Mouse (Mus musculus): Measurements from ENCODE around the gene Nkrf. TPM values are rescaled to one million over a fixed set of nuclear protein-coding genes. Genes with fewer than 3 reads are reported as not detected.
A peak's percentile ranks its signal among the peaks of the same experiment; 100 is the strongest.

Nkrf gene
- polyA plus RNA-seq (2011; ENCODE audit: insufficient read length, low read depth, missing spikeins) = 6.6 and 8.0 TPM in 2 replicates

DNA sequence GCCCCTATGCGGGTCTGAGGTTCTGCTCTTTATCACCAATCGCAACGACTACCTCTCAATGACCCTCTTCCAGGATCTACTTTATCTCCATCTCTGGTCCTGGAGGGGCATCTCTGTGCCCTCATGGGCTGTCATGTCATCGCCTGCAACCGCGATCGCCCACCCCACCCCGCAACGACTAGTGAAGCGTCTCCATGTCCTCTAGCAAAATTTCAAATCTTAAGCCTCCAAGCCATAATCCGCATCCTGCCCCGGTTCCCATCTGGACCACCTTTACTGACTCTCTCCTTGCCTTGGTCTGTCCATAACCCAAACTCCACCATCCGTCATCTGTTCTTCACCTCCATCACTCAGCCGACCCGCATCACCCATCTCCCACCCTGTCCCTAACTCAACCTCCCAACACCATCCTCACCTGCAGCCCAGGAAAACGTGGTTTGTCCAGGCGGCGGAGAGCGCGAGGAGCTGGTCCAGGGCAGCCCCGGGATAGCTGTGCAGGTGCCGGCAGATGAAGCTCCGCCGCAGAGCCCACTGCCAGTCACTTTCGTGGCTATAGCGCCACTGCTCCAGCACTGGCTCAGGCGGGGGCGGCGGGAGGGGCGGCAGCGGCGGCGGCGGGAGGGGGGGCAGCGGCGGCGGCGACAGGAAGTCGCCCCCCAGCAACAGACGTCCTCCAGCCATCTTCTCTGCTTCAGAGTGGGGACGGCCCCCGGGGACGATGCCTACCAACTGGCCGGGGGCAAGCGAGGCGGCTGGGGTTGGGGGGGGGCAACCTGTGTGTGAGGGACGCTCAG is at the start of gene Nkrf:
TSS of gene Nkrf (minus strand) at position 579 of the 794 bp plus-strand sequence.
- H3K4me3 ChIP-seq (ENCODE audit: insufficient read depth, low read length) = peak within 1 kb of the TSS; percentile 83
- peak within 1 kb of the TSS; percentile 57; the same call in 1 of the 2 replicates for H3K27ac ChIP-seq (ENCODE audit: insufficient read depth, low read length)
- TF ChIP-seq POLR2A (IDR thresholded peaks at IDR 0.05; ENCODE audit: low read depth, low read length) (peak; percentile 22; the same call in 1 of the 2 replicates), CTCF (IDR thresholded peaks at IDR 0.05; ENCODE audit: borderline replicate concordance, insufficient read depth, low read length) (no peak)
- no peaks in the 10 kb centered on the region for H3K4me1 ChIP-seq (ENCODE audit: control insufficient read depth, insufficient read depth, low read length)

DNA sequence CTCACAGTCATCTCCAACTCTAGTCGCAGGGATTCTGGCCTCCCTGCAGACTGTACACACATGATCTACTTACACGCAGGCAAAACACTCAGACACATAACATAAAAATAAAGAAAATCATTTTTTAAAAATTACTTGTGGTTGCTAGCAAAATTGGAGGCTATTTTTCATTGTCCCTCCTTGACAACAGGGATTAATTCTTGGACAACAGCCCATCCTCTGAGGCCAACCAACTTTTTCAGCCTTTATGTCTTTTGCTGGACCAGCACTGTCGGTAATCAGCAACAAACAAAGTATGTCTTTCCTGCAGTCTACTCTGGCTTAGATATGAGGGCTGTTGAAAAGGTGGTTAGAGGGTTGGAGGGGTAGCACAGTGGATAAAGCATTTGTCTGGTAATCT is 38.4 kb upstream of the Nkrf start:
- H3K4me1 ChIP-seq (ENCODE audit: control insufficient read depth, insufficient read depth, low read length) = peaks cover 3% of the 10 kb centered on the region; the same call in 1 of the 2 replicates
- no peak overlapping the region for H3K27ac ChIP-seq (ENCODE audit: insufficient read depth, low read length)
- TF ChIP-seq CTCF (IDR thresholded peaks at IDR 0.05; ENCODE audit: borderline replicate concordance, insufficient read depth, low read length) (no peak), POLR2A (IDR thresholded peaks at IDR 0.05; ENCODE audit: low read depth, low read length) (no peak)
- no peak overlapping the region for H3K4me3 ChIP-seq (ENCODE audit: insufficient read depth, low read length)

DNA sequence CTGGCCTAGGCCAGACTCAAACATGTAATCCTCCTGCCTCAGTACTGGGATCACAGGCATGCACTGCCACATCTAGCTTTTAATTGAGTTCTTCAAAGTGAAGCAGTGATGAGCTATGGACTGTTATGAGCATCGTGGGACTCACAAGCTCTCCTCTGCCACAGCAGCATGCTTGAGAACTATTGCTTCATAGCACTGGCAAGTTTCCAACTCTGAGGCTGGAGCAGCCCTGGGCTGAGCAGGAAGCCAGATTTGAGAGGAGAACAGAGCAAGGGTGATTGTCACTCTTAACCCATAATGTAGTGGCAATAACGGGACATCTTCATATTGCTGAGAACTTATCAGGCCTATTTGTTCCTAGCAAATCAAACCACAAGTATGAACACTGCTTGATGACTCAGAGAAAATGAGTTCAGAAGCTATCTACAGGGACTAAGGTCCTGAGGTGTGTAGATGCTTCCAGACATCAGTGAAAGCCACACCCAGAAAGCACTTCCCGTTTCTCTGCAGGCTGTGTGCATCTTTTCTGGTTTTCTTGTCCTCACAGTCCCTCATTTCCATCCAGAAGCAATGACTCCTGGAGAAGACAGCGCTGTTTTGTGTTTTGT is 37.2 kb upstream of the Nkrf start:
- peak overlapping the region; percentile 39; the same call in 1 of the 2 replicates for H3K27ac ChIP-seq (ENCODE audit: insufficient read depth, low read length)

DNA sequence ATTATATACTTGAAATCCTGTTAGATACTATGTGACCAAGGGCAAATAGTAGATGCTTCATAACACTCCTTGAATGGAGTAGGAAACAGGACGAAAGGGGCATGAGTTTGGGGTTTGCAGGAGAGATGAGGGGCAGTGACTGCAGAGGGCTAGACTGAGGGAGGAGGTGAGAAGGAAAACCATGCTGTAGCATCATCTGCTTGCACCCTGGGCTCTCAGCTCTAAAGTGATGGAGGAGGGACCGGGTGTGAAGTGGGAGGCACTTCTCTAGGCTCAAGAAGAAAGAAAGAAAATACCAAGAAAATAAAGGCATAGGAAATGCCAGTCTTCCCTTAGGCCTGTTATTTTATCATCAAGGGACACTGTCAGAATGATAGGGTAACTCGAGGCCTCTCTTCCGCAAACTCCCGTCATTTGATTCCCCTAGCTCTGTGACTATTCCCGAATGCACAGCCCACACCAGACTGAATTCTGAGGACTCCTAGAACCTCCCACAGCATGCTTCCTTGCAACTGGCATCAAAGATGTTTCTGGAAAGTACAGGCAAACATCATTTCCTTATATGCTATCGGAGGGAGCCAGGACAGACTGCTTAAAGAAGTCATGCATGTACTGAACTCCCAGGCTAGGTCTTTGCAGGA is 32.7 kb upstream of the Nkrf start:
- TF ChIP-seq CTCF (IDR thresholded peaks at IDR 0.05; ENCODE audit: borderline replicate concordance, insufficient read depth, low read length) (no peak), POLR2A (IDR thresholded peaks at IDR 0.05; ENCODE audit: low read depth, low read length) (no peak)
- no peak overlapping the region for H3K27ac ChIP-seq (ENCODE audit: insufficient read depth, low read length)
- no peak overlapping the region for H3K4me3 ChIP-seq (ENCODE audit: insufficient read depth, low read length)
- peaks cover 3% of the 10 kb centered on the region; the same call in 1 of the 2 replicates for H3K4me1 ChIP-seq (ENCODE audit: control insufficient read depth, insufficient read depth, low read length)

More for the DNA sequence above, 37.2 kb upstream of the Nkrf start:
- H3K4me1 ChIP-seq (ENCODE audit: control insufficient read depth, insufficient read depth, low read length) = peaks cover 3% of the 10 kb centered on the region; the same call in 1 of the 2 replicates
- H3K4me3 ChIP-seq (ENCODE audit: insufficient read depth, low read length) = no peak overlapping the region
- TF ChIP-seq POLR2A (IDR thresholded peaks at IDR 0.05; ENCODE audit: low read depth, low read length) = no peak
- no peak for TF ChIP-seq CTCF (IDR thresholded peaks at IDR 0.05; ENCODE audit: borderline replicate concordance, insufficient read depth, low read length)

DNA sequence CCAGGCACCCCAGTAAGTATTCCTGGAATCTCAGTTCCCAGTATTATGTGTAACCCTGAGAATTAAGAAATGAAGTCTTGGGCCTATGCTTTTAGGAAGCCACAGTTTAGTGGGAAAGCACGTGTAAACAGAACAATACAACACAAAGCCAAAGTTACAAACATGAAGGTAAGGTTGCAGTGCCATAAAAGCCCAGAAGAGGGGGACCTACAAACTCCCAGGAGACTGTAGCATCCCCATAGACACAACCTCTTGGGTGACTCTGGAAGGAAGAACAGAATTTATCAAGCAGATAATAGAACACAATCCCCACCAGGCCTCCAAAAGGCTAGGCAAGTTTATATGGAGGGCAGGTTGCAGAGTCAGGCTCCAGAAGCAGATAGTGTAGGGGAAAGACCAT is 27.9 kb upstream of the Nkrf start:
- TF ChIP-seq POLR2A (IDR thresholded peaks at IDR 0.05; ENCODE audit: low read depth, low read length) (no peak), CTCF (IDR thresholded peaks at IDR 0.05; ENCODE audit: borderline replicate concordance, insufficient read depth, low read length) (no peak)
- Histone ChIP-seq H3K27ac (ENCODE audit: insufficient read depth, low read length) (no peak overlapping the region), H3K4me3 (ENCODE audit: insufficient read depth, low read length) (no peak overlapping the region), H3K4me1 (ENCODE audit: control insufficient read depth, insufficient read depth, low read length) (no peaks in the 10 kb centered on the region)

DNA sequence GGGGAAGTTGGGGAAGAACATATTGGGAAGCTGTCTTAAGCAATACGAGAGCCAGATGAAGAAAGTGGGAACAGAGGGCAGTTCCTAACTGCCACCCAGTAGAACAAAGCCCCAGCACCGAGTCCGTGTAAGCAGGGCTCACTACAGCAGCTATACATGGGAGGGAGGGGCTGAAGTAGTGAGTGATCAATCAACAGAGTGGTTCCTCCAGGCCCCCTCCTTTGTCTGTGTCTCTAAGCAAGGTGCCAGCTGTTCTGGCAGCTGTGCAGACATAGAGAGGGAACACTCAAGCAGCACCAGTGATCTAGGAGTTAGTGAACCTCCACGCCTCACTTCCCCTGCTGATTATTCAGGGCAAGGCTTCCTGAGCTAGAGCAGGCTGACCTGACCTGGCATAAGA is 27.0 kb upstream of the Nkrf start:
- TF ChIP-seq CTCF (IDR thresholded peaks at IDR 0.05; ENCODE audit: borderline replicate concordance, insufficient read depth, low read length) = no peak
- TF ChIP-seq POLR2A (IDR thresholded peaks at IDR 0.05; ENCODE audit: low read depth, low read length) = no peak
- Histone ChIP-seq H3K27ac (ENCODE audit: insufficient read depth, low read length) (no peak overlapping the region), H3K4me1 (ENCODE audit: control insufficient read depth, insufficient read depth, low read length) (no peaks in the 10 kb centered on the region)

DNA sequence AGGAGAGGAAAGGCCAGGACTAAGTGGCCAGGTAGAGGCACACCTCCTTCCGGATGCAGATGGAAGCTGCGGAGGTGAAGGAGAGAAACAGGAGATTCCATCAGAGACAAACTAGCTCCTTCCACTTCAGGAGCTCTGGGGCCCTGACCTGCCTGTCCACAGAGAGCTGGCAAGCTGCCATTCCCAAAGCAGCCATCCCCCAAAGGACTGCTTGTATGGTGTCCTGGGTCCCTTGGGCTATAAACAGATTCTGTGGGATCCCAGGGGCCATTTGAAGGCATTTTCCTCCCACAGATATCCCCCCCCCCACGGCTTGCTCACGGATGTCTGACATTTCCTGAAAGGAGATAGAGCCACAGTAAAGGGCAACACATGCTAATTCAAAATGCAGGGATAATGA is 26.1 kb upstream of the Nkrf start:
- TF ChIP-seq POLR2A (IDR thresholded peaks at IDR 0.05; ENCODE audit: low read depth, low read length) = no peak
- TF ChIP-seq CTCF (IDR thresholded peaks at IDR 0.05; ENCODE audit: borderline replicate concordance, insufficient read depth, low read length) = no peak
- Histone ChIP-seq H3K4me1 (ENCODE audit: control insufficient read depth, insufficient read depth, low read length) (no peaks in the 10 kb centered on the region), H3K4me3 (ENCODE audit: insufficient read depth, low read length) (no peak overlapping the region), H3K27ac (ENCODE audit: insufficient read depth, low read length) (no peak overlapping the region)

More for the DNA sequence above, 27.0 kb upstream of the Nkrf start:
- H3K4me3 ChIP-seq (ENCODE audit: insufficient read depth, low read length) = no peak overlapping the region

DNA sequence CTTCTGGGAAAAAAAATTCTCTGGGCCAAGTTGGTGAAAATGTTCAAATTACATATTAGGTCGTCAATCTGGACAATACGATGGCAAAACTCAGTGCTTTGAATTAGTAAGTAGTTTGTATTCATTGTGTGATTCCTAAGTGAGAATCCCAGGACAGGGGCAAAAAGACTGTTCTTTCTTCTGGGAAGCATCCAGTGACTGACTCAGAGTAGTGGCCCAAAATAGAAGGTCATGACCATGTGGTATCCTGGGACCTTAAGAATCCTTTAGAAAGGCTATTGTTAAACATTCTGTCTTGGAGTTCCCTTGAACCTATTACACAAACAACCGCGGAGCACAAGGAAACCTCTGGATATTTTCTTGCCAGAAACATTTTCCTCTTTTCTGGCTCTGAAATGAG is 18.6 kb upstream of the Nkrf start:
- Histone ChIP-seq H3K27ac (ENCODE audit: insufficient read depth, low read length) (no peak overlapping the region), H3K4me3 (ENCODE audit: insufficient read depth, low read length) (no peak overlapping the region), H3K4me1 (ENCODE audit: control insufficient read depth, insufficient read depth, low read length) (no peaks in the 10 kb centered on the region)
- TF ChIP-seq POLR2A (IDR thresholded peaks at IDR 0.05; ENCODE audit: low read depth, low read length) = no peak
- no peak for TF ChIP-seq CTCF (IDR thresholded peaks at IDR 0.05; ENCODE audit: borderline replicate concordance, insufficient read depth, low read length)

DNA sequence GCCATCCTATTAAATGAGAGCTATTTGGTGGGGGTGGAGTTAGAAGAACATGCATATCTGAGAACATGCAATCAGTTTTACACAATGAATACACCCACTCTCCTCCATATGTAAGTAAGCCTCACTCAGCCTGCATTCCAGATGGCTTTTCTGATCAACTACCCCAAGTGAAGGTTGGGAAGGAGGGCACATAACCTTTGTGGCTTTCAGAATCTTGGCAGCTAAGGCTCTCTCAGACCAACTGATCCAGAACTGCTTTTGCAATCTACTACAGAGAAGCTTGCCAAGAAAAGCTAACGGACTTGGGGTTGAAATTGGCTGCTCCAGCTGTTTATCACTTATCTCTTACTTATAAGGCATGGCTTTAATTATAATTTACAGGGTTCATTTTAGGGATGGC is 15.1 kb upstream of the Nkrf start:
- Histone ChIP-seq H3K4me3 (ENCODE audit: insufficient read depth, low read length) (no peak overlapping the region), H3K4me1 (ENCODE audit: control insufficient read depth, insufficient read depth, low read length) (no peaks in the 10 kb centered on the region), H3K27ac (ENCODE audit: insufficient read depth, low read length) (no peak overlapping the region)
- TF ChIP-seq CTCF (IDR thresholded peaks at IDR 0.05; ENCODE audit: borderline replicate concordance, insufficient read depth, low read length) (no peak), POLR2A (IDR thresholded peaks at IDR 0.05; ENCODE audit: low read depth, low read length) (no peak)

Data from embryonic fibroblast, embryonic 13.5 days (primary cell).